7 mouse cellular contexts compared by ENCODE assay signal in the genomic region with DNA sequence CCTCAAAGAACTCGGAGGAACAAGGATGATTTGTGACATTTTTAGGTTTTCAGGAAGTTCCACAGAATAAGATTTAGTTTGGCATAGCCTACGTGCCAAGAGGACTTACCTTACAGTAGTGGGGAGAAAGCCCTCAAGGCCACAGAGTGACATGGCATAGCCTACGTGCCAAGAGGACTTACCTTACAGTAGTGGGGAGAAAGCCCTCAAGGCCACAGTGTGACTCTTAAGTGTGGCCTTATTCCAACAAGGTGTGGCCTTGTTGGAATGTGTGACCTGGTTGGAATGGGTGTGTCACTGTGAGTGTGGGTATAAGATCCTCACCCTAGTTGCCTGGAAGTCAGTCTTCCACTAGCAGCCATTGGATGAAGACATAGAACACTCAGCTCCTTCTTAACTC.
DNase-seq lines count a peak whose midpoint lies in the region; ATAC-seq and TF ChIP-seq lines count a peak whose summit lies in the region.
"Not testable (repeated sequence)": the region's sequence is repeated elsewhere in the genome, so short reads cannot be mapped to it uniquely, and the experiment has no call there.

No protein-coding gene starts in this region.

- TF ChIP-seq EP300 in lung, postnatal 0 days (IDR thresholded peaks at IDR 0.05) = peak; percentile 46; the same call in 1 of the 2 replicates
- not testable (repeated sequence) for TF ChIP-seq EP300 in stomach, postnatal 0 days (optimal IDR thresholded peaks at IDR 0.05)

- H3K4me1 ChIP-seq in heart, embryonic 10.5 days = peaks cover 11% of the 10 kb centered on the region; the same call in 1 of the 2 replicates
- not testable (repeated sequence) for H3K4me1 ChIP-seq in lung, embryonic 15.5 days; lung, embryonic 16.5 days (replicated peaks; ENCODE audit: control insufficient read depth, insufficient read depth, low read length); lung, postnatal 0 days (ENCODE audit: insufficient read depth, low read depth, low read length); stomach, postnatal 0 days (replicated peaks; ENCODE audit: control insufficient read depth, insufficient read depth)

- not testable (repeated sequence) for H3K27ac ChIP-seq in heart, embryonic 10.5 days; lung, embryonic 15.5 days; lung, postnatal 0 days (ENCODE audit: low read length); stomach, postnatal 0 days (replicated peaks)
- peak overlapping the region; percentile 12; the same call in 1 of the 2 replicates for H3K27ac ChIP-seq in lung, embryonic 16.5 days (ENCODE audit: low read length)

- H3K36me3 ChIP-seq in heart, embryonic 10.5 days; lung, embryonic 15.5 days; lung, embryonic 16.5 days (ENCODE audit: control insufficient read depth, insufficient read depth, low read length); lung, postnatal 0 days (ENCODE audit: insufficient read depth, low read length); stomach, postnatal 0 days (ENCODE audit: control insufficient read depth, insufficient read depth, low read length): not testable (repeated sequence)

- not testable (repeated sequence) for H3K27me3 ChIP-seq in heart, embryonic 10.5 days (ENCODE audit: insufficient read depth, poor library complexity, severe bottlenecking); lung, embryonic 15.5 days; lung, embryonic 16.5 days (ENCODE audit: control insufficient read depth, insufficient read depth, low read depth, low read length); lung, postnatal 0 days (replicated peaks; ENCODE audit: insufficient read depth, low read length); stomach, postnatal 0 days (ENCODE audit: control insufficient read depth, insufficient read depth, low read length)

- not testable (repeated sequence) for H3K4me2 ChIP-seq in lung, embryonic 15.5 days; lung, embryonic 16.5 days (ENCODE audit: low read depth, low read length); lung, postnatal 0 days (replicated peaks; ENCODE audit: low read depth, low read length); stomach, postnatal 0 days (replicated peaks; ENCODE audit: low read depth)

- 0 out of 2 replicates have a peak, but pooled peaks have one; percentile 31 for ATAC-seq in lung, embryonic 15.5 days (ENCODE audit: borderline replicate concordance, extremely low read depth, low FRiP score, low TSS enrichment)
- peak; percentile 81 for ATAC-seq in lung, embryonic 16.5 days (ENCODE audit: low read depth)
- peak; percentile 79 for ATAC-seq in lung, postnatal 0 days
- 0 out of 2 replicates have a peak, but pooled peaks have one; percentile 40 for ATAC-seq in stomach, postnatal 0 days (ENCODE audit: low FRiP score, low TSS enrichment)

- peak; percentile 24 for DNase-seq in R1 (ENCODE audit: low read depth, low spot score)
- peak; percentile 53 for DNase-seq in heart, adult 11 months
- peak; percentile 45 for DNase-seq in heart, embryonic 10.5 days (ENCODE audit: low spot score)
- DNase-seq in lung, postnatal 0 days (ENCODE audit: low spot score) = peak; percentile 65
- not testable (repeated sequence) for DNase-seq in stomach, postnatal 0 days (ENCODE audit: low spot score)

- TF ChIP-seq CTCF in lung, postnatal 0 days (IDR thresholded peaks at IDR 0.05); stomach, postnatal 0 days (IDR thresholded peaks at IDR 0.05; ENCODE audit: low read depth): not testable (repeated sequence)

- 75% methylated on average over 3 of the region's 3 CpGs for WGBS in heart, embryonic 10.5 days
- WGBS in lung, embryonic 15.5 days = 65% methylated on average over 3 of the region's 3 CpGs
- WGBS in lung, embryonic 16.5 days = 69% methylated on average over 3 of the region's 3 CpGs
- 53% methylated on average over 3 of the region's 3 CpGs for WGBS in lung, postnatal 0 days
- 67% methylated on average over 3 of the region's 3 CpGs for WGBS in stomach, postnatal 0 days

- H3K9ac ChIP-seq in lung, embryonic 15.5 days; lung, embryonic 16.5 days (ENCODE audit: low read length); lung, postnatal 0 days (replicated peaks; ENCODE audit: low read depth); stomach, postnatal 0 days (ENCODE audit: low read length): not testable (repeated sequence)

- H3K4me3 ChIP-seq in heart, embryonic 10.5 days; lung, embryonic 15.5 days; lung, embryonic 16.5 days (ENCODE audit: low read length); lung, postnatal 0 days (ENCODE audit: low read depth, low read length); stomach, postnatal 0 days (ENCODE audit: low read depth, low read length): not testable (repeated sequence)

- H3K9me3 ChIP-seq in heart, embryonic 10.5 days; lung, embryonic 15.5 days; lung, embryonic 16.5 days (ENCODE audit: control insufficient read depth, low read length); lung, postnatal 0 days (ENCODE audit: low read length); stomach, postnatal 0 days (ENCODE audit: control insufficient read depth, low read length): not testable (repeated sequence)

Comparison
In these comparisons a context has a peak if more than half of its experiments do, and no peak if none do; other contexts are left out.
1. ATAC-seq: peak in every context shown above with its lines; median percentile 81 in lung, embryonic 16.5 days; 79 in lung, postnatal 0 days; 40 in stomach, postnatal 0 days; 31 in lung, embryonic 15.5 days.